Mouse (Mus musculus): Measurements from ENCODE around the gene Mospd2.

Mospd2 gene

GRCm38 (mm10) chrX:164980193-164980775 lies at the start of gene Mospd2, which contains the start of gene Fancb:
Mospd2 (minus strand) TSS chrX:164980375.
Fancb (plus strand) TSS chrX:164980592.
- peak; percentile 85 for DNase-seq (ENCODE audit: low spot score)

- DNase-seq (ENCODE audit: low spot score) = no peak
These were observed 24.7 kb upstream of the Mospd2 start, which contains the start of gene Gm17604 for GRCm38 (mm10) chrX:165004779-165005324. Gm17604 (minus strand) TSS chrX:165004829.

GRCm38 (mm10) chrX:165003141-165003540 lies 23.0 kb upstream of the Mospd2 start:
- no peak for DNase-seq (ENCODE audit: low spot score)

- no peak for DNase-seq (ENCODE audit: low spot score)
These were observed 1.3 kb downstream of the Mospd2 start for GRCm38 (mm10) chrX:164978866-164979265.

- DNase-seq (ENCODE audit: low spot score) = no peak
These were observed 9.0 kb downstream of the Mospd2 start for GRCm38 (mm10) chrX:164971206-164971605.

GRCm38 (mm10) chrX:164965750-164966448 lies 14.3 kb downstream of the Mospd2 start:
- no peak for DNase-seq (ENCODE audit: low spot score)

GRCm38 (mm10) chrX:164952601-164953375 lies 27.4 kb downstream of the Mospd2 start:
- DNase-seq (ENCODE audit: low spot score) = no peak

- no peak for DNase-seq (ENCODE audit: low spot score)
These were observed 28.2 kb downstream of the Mospd2 start for GRCm38 (mm10) chrX:164951858-164952576.

- no peak for DNase-seq (ENCODE audit: low spot score)
These were observed 38.6 kb downstream of the Mospd2 start for GRCm38 (mm10) chrX:164941540-164941939.

- no peak for DNase-seq (ENCODE audit: low spot score)
These were observed 67.2 kb downstream of the Mospd2 start for GRCm38 (mm10) chrX:164912993-164913392.

- DNase-seq (ENCODE audit: low spot score) = no peak
These were observed 68.0 kb downstream of the Mospd2 start for GRCm38 (mm10) chrX:164912186-164912585.

- DNase-seq (ENCODE audit: low spot score) = no peak
These were observed 78.3 kb downstream of the Mospd2 start for GRCm38 (mm10) chrX:164901847-164902246.

- no peak for DNase-seq (ENCODE audit: low spot score)
These were observed 80.4 kb downstream of the Mospd2 start for GRCm38 (mm10) chrX:164899805-164900204.

GRCm38 (mm10) chrX:164886260-164886659 lies 93.9 kb downstream of the Mospd2 start:
- DNase-seq (ENCODE audit: low spot score) = no peak

Measured in ovary, postnatal 36 days (tissue).